Mouse (Mus musculus): ENCODE results near the gene Arfrp1. TPM values are rescaled to one million over a fixed set of nuclear protein-coding genes. Genes with fewer than 3 reads are reported as not detected.

Arfrp1 gene
- polyA plus RNA-seq, 1 experiment from 2014 or later: 96.4 TPM

DNA sequence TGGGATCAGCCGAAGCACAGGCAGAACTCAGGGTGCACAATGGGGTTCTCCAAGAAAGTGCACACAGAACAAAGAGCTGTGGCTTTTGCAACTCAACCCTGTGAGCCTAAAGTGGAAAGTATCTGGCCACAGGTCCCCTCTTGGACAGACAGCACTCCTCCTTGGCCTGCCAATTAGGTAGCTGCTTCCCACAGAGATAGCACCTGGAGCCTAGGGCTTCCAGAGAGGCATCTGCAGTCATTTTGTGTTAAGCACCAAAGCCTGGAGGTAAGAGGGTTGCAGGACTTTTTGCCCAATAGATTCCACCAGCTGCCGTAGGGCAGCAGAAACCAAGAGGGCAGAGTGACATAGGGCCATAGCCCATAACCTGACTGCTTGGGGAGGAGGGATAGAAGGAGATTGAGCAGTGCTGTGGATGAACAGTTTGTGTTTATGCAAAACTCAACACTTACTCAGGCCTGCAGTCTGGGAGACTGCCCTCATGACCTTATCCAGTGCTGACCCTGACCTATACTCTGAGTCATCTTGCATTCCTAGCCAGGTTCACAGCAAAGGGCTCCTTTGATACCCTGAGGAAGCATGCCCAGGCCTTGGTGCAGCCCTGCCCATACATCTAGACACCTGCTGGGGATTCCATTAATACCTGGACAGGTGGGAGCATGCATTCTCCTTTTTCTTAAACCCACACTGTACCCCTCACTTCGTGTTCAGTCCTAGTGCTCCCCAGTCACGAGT lies 25.1 kb upstream of the Arfrp1 start:
- no peak for ATAC-seq (replicated peaks)
- no peak overlapping the region for H3K4me2 ChIP-seq
- 85% methylated on average over 4 of the region's 4 CpGs for WGBS
- H3K9ac ChIP-seq: no peak overlapping the region
- no peaks in the 10 kb centered on the region for H3K27me3 ChIP-seq (replicated peaks)
- H3K9me3 ChIP-seq: no peaks in the 10 kb centered on the region
- H3K4me1 ChIP-seq: no peaks in the 10 kb centered on the region
- H3K36me3 ChIP-seq (replicated peaks): peaks cover 22% of the 10 kb centered on the region; the same call in 1 of the 2 replicates
- no peak overlapping the region for H3K4me3 ChIP-seq
- H3K27ac ChIP-seq: no peak overlapping the region

DNA sequence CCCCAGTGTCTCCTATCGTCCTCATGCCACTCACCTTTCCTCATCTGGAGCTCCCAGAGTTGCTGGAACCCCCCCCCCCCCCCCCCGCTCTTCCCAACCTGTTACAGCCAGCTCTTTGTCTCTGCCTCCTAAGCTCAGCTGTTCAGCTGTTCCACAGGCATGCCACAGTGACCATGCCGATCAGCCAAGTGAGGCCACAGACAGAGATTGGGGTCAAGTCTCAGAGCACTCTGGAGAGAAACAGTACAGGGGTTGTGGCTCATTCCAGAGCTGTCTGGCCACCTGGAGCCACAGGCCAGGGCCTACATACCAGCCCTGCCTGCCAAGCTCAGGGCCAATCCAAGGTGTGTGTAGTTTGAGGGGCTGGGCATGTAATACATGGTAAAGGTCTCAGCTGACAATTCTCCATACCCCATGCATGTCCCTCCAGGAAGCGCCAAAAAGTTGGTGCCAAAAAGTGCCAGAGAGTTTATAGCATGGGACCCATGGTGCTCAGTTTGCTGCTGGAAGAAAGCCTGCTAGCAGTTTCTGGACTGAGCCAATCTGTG lies 21.5 kb upstream of the Arfrp1 start:
- Histone ChIP-seq H3K4me3 (no peak overlapping the region), H3K9me3 (no peaks in the 10 kb centered on the region), H3K4me2 (no peak overlapping the region), H3K4me1 (no peaks in the 10 kb centered on the region), H3K27me3 (replicated peaks) (no peaks in the 10 kb centered on the region), H3K9ac (no peak overlapping the region), H3K27ac (no peak overlapping the region), H3K36me3 (replicated peaks) (peaks cover 38% of the 10 kb centered on the region)
- WGBS: 79% methylated on average over 3 of the region's 4 CpGs
- ATAC-seq (replicated peaks): no peak

DNA sequence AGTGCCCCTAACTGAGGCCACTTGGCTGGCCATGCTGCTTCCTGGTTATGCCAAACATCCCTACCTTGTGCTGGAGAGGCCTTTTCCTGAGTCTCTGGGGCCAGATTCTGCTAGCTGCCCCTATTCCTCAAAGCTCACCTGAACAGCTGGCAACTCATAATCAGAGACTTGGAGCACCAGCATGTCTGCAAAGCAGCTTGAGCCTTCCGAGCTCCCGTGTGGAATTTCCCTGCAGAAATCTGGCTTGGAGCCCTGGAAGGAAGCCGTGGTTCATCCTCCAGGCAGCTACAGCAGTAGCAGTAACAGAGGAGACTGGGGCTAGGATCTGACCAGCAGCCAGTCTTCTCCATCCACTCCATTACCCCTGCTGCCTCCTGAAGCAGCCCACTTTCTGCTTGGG lies 20.7 kb upstream of the Arfrp1 start:
- Histone ChIP-seq H3K9ac (no peak overlapping the region), H3K36me3 (replicated peaks) (peaks cover 41% of the 10 kb centered on the region), H3K27ac (no peak overlapping the region), H3K4me1 (no peaks in the 10 kb centered on the region), H3K4me3 (no peak overlapping the region), H3K27me3 (replicated peaks) (no peaks in the 10 kb centered on the region), H3K4me2 (no peak overlapping the region), H3K9me3 (no peaks in the 10 kb centered on the region)
- ATAC-seq (replicated peaks): no peak
- WGBS: 91% methylated on average over 3 of the region's 3 CpGs

DNA sequence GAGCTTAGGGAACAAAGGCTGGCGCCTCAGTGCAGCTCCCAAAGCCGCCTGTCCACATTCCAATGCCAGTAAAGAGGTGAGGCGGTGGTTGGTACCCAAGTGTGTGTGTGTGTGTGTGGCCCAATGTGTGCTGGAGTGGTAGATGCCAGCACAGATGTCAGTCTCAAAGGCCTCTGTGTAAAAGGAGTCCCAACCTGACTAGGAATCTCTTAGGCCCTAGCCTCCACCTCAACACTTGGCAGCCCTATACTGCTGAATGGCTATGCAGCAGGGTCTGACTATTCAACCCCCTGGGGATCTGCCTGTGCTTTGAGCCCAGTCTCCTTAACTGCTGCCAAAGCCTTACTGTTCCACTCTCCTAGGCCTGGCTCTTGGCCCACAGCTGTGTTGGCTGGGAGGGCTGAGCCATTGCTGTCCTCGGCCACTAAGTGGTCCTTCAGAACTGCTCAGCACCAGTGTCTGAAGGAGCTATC lies 19.8 kb upstream of the Arfrp1 start:
- H3K9me3 ChIP-seq: no peaks in the 10 kb centered on the region
- H3K4me2 ChIP-seq: no peak overlapping the region
- H3K9ac ChIP-seq: no peak overlapping the region
- no peaks in the 10 kb centered on the region for H3K4me1 ChIP-seq
- WGBS: 84% methylated on average over 4 of the region's 4 CpGs
- no peaks in the 10 kb centered on the region for H3K27me3 ChIP-seq (replicated peaks)
- H3K4me3 ChIP-seq: no peak overlapping the region
- H3K27ac ChIP-seq: no peak overlapping the region
- peaks cover 44% of the 10 kb centered on the region for H3K36me3 ChIP-seq (replicated peaks)
- peak; percentile 57; the same call in 1 of the 2 replicates for ATAC-seq (replicated peaks)

- Histone ChIP-seq H3K27me3 (replicated peaks) (no peaks in the 10 kb centered on the region), H3K9ac (no peak overlapping the region), H3K36me3 (replicated peaks) (peaks cover 45% of the 10 kb centered on the region), H3K9me3 (no peaks in the 10 kb centered on the region), H3K4me2 (no peak overlapping the region), H3K4me3 (no peak overlapping the region), H3K4me1 (no peaks in the 10 kb centered on the region), H3K27ac (no peak overlapping the region)
- WGBS: 85% methylated on average over 7 of the region's 7 CpGs
- ATAC-seq (replicated peaks): no peak; the same call in 1 of the 2 replicates
Measured at GRCm38 (mm10) chr2:181384463-181384862, 19.3 kb upstream of the Arfrp1 start.

DNA sequence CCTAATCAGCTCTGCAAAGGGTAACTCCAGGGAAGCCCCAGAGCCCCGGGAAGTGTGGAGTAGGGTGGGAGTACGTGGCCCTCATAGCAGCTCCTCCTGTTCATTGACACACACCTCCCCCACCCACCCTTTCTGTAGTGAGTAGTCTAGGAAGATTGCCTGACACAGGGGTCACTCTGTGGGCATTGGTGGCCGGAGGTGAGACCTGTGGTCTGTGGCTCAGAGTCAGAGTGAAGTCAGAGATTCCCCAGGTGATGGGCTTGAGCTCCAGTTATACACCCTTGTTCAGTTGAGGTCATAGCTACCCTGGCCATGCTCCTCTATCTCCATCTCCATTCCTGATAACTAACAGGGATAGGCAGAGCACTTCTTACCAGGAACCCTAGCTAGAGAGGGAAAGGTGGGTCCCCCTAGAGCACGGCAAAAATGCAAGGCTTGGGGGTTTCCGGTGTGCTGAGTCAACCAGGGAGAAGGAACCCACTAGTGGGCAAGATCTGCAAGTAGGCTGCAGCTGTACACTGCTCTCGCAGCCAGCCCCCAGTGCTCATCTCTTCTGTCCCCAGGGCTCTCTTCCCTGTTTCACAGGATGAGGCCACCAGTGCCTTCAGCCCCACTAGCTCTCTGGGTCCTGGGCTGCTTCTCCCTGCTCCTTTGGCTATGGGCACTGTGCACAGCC lies 16.6 kb upstream of the Arfrp1 start:
- H3K4me1 ChIP-seq: no peaks in the 10 kb centered on the region
- ATAC-seq (replicated peaks): no peak
- 92% methylated on average over 6 of the region's 6 CpGs for WGBS
- no peak overlapping the region for H3K4me2 ChIP-seq
- H3K36me3 ChIP-seq (replicated peaks): peaks cover 50% of the 10 kb centered on the region
- no peaks in the 10 kb centered on the region for H3K9me3 ChIP-seq
- no peak overlapping the region for H3K27ac ChIP-seq
- no peak overlapping the region for H3K9ac ChIP-seq
- no peak overlapping the region for H3K4me3 ChIP-seq
- no peaks in the 10 kb centered on the region for H3K27me3 ChIP-seq (replicated peaks)

DNA sequence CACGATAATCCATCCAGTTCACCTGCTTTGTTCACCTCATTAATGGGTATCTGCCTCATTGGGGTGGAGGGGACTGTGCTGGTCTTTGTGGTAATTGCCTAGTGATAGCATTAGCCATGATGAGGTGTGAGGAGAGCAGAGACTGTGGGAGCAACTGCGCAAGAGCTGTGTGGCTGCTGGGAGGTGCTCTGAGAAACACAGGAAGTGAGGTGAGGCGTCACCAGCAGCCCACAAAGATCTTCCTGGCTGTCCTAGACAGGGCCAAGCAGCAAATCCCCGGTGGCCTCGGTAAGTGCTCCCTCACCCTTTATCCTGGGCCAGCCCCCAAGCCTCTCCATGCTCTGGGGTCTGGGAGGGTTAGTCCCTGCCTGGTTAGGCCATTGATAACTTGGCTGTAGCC lies 15.9 kb upstream of the Arfrp1 start:
- WGBS: 94% methylated on average over 5 of the region's 5 CpGs
- Histone ChIP-seq H3K36me3 (replicated peaks) (peaks cover 46% of the 10 kb centered on the region), H3K4me2 (no peak overlapping the region), H3K4me1 (no peaks in the 10 kb centered on the region), H3K27ac (no peak overlapping the region), H3K4me3 (no peak overlapping the region), H3K27me3 (replicated peaks) (no peaks in the 10 kb centered on the region), H3K9me3 (no peaks in the 10 kb centered on the region), H3K9ac (no peak overlapping the region)
- no peak for ATAC-seq (replicated peaks)

DNA sequence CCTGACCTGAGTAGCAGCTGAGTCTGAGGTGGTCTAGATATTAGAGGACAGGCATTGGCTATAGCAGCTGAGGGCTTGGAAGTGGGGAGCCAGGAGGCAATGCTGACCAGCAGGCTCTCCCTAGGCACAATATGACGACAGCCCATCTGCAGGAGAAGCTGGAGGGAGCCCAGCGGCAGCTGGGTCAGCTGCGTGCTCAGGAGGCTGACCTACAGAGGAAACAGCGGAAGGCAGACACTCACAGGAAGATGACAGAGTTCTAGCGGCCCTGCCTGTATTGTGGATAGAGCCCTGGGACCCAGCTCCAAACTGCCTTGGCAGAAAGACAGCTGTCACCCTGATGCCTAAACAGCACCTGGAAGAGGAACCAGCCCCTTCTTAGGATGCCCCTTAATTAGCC lies 15.0 kb upstream of the Arfrp1 start:
- Histone ChIP-seq H3K4me3 (no peak overlapping the region), H3K27ac (no peak overlapping the region), H3K27me3 (replicated peaks) (no peaks in the 10 kb centered on the region), H3K4me2 (no peak overlapping the region), H3K9me3 (no peaks in the 10 kb centered on the region), H3K4me1 (no peaks in the 10 kb centered on the region), H3K36me3 (replicated peaks) (peaks cover 43% of the 10 kb centered on the region), H3K9ac (no peak overlapping the region)
- ATAC-seq (replicated peaks): no peak
- WGBS: 83% methylated on average over 5 of the region's 5 CpGs

DNA sequence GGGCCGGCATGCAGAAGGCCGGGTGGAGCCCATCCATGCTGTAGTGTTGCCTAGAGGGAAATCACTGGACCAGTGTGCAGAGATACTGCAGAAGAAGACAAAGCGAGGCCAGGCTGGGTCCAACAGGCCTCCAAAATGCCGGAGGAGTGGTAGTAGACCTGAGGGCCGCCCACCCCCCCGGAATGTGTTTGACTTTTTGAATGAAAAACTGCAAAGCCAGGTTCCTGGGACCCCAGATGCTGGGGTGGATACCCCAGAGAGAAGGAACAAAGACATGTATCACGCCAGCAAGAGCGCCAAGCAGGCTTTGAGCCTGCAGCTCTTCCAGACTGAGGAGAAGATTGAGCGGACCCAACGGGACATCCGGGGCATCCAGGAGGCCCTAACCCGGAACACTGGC lies 14.6 kb upstream of the Arfrp1 start, which contains the start of gene Lime1:
Gene Lime1, plus strand, starts transcription at position 301 of the 400 bp plus-strand sequence.
- 93% methylated on average over 12 of the region's 12 CpGs for WGBS
- H3K36me3 ChIP-seq (replicated peaks): peaks cover 43% of the 10 kb centered on the region
- no peaks in the 10 kb centered on the region for H3K27me3 ChIP-seq (replicated peaks)
- H3K9me3 ChIP-seq: no peaks in the 10 kb centered on the region
- no peak within 1 kb of the TSS for H3K9ac ChIP-seq
- no peaks in the 10 kb centered on the region for H3K4me1 ChIP-seq
- no peak within 1 kb of the TSS for H3K4me3 ChIP-seq
- ATAC-seq (replicated peaks): no peak
- no peak within 1 kb of the TSS for H3K4me2 ChIP-seq
- H3K27ac ChIP-seq: no peak within 1 kb of the TSS

- Histone ChIP-seq H3K27me3 (replicated peaks) (no peaks in the 10 kb centered on the region), H3K36me3 (replicated peaks) (peaks cover 43% of the 10 kb centered on the region), H3K4me3 (no peak overlapping the region), H3K9me3 (no peaks in the 10 kb centered on the region), H3K4me2 (no peak overlapping the region), H3K9ac (no peak overlapping the region), H3K27ac (no peak overlapping the region), H3K4me1 (no peaks in the 10 kb centered on the region)
- 94% methylated on average over 5 of the region's 5 CpGs for WGBS
- no peak for ATAC-seq (replicated peaks)
Measured at GRCm38 (mm10) chr2:181378701-181379100, 13.5 kb upstream of the Arfrp1 start.

GRCm38 (mm10) chr2:181377230-181377629 lies 12.0 kb upstream of the Arfrp1 start:
- no peaks in the 10 kb centered on the region for H3K4me1 ChIP-seq
- H3K27me3 ChIP-seq (replicated peaks): no peaks in the 10 kb centered on the region
- H3K9ac ChIP-seq: no peak overlapping the region
- H3K4me2 ChIP-seq: no peak overlapping the region
- no peak overlapping the region for H3K4me3 ChIP-seq
- no peaks in the 10 kb centered on the region for H3K9me3 ChIP-seq
- H3K36me3 ChIP-seq (replicated peaks): peaks cover 29% of the 10 kb centered on the region; the same call in 1 of the 2 replicates
- no peak for ATAC-seq (replicated peaks)
- 92% methylated on average over 2 of the region's 2 CpGs for WGBS
- H3K27ac ChIP-seq: no peak overlapping the region

GRCm38 (mm10) chr2:181375787-181376186 lies 10.6 kb upstream of the Arfrp1 start:
- Histone ChIP-seq H3K4me3 (no peak overlapping the region), H3K36me3 (replicated peaks) (peaks cover 18% of the 10 kb centered on the region; the same call in 1 of the 2 replicates), H3K9ac (no peak overlapping the region), H3K4me1 (0 out of 2 replicates have a peak, but pooled peaks cover 3% of the 10 kb centered on the region), H3K4me2 (no peak overlapping the region), H3K9me3 (no peaks in the 10 kb centered on the region), H3K27ac (no peak overlapping the region), H3K27me3 (replicated peaks) (no peaks in the 10 kb centered on the region)
- 92% methylated on average over 2 of the region's 2 CpGs for WGBS
- no peak for ATAC-seq (replicated peaks)

Data from midbrain, embryonic 15.5 days (tissue).